Mouse (Mus musculus) layer of hippocampus, adult 9-11 months (tissue): ENCODE data around the gene Inafm1.
"Not testable (repeated sequence)": the region's sequence is repeated elsewhere in the genome, so short reads cannot be mapped to it uniquely, and the experiment has no call there.

Experiments
- DNase-seq: peaks from one replicate; pipeline ENCODE4 v3.0.0; 2022

Inafm1 gene

GRCm38 (mm10) chr7:16261097-16261496 is 12.3 kb downstream of the Inafm1 start:
- DNase-seq: no peak

- DNase-seq: no peak
Observed at GRCm38 (mm10) chr7:16259110-16259590, 14.3 kb downstream of the Inafm1 start, which contains the start of gene C5ar1. Gene C5ar1, minus strand, starts transcription at chr7:16259540.

DNA sequence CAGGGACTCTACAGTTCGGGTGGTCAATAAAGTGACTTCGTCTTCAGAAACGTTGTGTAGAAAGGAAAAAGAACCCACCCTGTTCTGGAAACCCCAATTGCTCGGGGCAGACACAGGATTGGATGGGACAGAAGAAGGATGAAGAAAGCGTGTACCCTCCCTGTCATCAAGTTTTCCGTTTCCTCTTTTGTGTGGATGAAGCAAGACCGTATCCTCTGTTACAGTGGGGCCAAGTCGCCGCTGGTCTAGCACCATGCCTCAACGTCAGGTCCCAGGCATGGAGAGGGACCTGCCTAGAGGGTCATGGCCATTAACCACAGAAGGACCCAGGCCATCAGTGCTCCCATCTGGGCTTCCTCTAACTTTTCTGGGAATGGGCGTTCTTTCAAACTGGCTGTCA is 15.6 kb downstream of the Inafm1 start:
- peak; percentile 51 for DNase-seq

- not testable (repeated sequence) for DNase-seq
Observed at GRCm38 (mm10) chr7:16255963-16256362, 17.5 kb downstream of the Inafm1 start.

GRCm38 (mm10) chr7:16254195-16254594 is 19.2 kb downstream of the Inafm1 start:
- peak; percentile 57 for DNase-seq

DNA sequence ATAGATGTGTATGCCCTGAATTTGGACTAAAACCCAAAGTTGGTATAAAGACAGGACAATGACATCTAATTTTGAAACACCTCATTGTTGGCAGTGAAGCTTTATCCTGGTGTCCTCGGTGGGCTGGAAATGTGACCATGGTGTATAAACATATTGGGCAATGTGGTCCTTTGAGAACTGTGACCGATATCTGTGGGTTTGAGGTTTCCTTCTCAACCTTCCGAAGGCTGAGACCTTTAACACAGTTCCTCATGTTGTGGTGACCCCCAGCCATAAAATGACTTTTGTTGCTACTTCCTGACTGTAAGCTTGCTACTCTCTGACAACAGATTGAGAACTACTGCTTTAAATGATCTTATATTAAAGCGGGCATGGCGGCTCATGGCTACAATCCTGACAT is 22.7 kb downstream of the Inafm1 start:
- no peak for DNase-seq

GRCm38 (mm10) chr7:16245958-16246357 is 27.5 kb downstream of the Inafm1 start:
- no peak for DNase-seq

GRCm38 (mm10) chr7:16244067-16244466 is 29.4 kb downstream of the Inafm1 start, which contains the start of gene C5ar2:
Gene C5ar2, minus strand, starts transcription at chr7:16244154.
- DNase-seq: peak; percentile 75

- no peak for DNase-seq
Observed at GRCm38 (mm10) chr7:16242198-16242597, 31.2 kb downstream of the Inafm1 start.

DNA sequence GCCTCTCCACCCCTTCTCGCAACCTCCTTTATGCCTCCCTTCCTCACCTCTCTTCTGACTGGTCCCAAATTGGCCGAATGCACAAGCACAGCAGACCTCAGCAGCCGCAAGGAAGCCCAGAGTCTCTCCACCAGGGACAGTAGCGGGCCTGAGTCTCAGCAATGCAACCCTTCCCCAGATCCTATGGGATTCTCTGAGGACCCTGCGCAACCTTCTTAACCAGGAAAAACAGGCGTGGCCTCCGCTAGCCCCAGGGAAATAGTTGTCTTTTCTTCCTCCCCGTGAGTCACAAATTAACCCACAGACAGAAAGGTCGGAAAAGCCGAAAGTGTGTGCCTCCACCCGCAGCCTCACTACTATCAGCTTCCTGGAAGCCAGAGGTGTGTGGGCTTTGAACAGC is 31.6 kb downstream of the Inafm1 start:
- DNase-seq: no peak

DNA sequence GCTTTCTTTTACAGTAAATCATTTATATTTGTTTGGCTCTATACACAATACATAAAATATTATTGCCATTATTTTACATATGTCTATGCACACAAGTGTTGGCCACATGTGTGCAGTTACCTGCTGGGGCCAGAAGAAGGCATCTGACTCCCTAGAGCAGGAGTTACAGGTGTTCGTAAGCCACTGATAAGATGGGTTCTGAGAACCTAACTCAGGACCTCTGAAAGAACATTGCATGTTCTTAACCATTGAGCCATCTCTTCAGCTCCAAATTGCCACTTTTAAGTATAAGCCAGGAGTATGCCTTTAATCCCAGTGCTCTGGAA is 32.5 kb downstream of the Inafm1 start:
- no peak for DNase-seq

DNA sequence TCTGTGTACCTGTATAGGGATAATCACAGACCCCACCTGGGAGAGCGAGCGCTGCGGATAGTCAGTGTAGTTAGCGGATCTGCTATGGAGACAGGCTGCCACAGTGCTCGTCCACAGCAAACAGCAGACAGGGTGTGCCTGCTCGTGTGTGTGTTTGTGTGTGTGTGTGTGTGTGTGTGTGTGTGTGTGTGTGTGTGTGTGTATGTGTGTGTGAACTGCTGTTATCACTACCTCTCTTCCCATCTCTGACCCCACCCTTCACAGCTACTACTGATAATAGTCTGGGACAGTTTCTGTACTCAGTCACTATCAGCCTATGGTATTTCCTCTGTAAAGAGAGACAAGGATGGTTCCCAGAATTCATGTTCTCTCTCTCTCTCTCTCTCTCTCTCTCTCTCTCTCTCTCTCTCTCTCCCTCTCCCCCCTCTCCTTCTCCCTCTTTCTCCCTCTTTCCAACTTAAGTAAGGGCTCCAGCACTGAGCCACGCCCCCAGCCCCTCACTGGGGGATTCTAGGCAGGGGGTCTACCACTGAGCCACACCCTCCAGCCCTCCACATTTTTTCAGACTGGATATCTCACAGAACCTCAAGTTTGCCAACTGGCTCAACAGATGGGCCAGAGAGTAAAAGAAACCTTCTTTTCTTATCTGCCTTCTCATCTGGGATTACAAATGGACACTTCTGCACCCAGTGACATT is 33.0 kb downstream of the Inafm1 start:
- DNase-seq: no peak

DNA sequence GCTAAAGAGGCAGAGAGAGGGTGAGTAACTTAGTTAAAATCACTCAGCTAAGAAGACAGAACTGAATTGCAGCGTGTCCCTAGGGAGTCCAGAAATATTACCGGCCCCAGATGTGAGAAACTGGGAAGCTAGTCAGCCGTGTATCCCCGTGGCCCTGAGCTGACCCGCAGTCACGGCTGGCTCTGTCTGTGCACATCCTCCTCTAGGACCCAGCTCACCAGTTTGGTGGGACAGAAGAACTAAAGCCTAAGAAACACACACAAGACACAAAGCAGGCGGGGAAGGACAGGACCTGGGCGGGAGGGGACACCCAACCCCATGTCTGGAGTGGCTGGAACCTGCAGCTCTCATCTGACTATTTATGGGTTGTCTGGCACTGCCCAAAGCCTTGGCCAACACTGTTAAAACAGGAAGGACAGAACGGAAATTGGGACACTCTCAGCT is 33.8 kb downstream of the Inafm1 start:
- peak; percentile 71 for DNase-seq

- DNase-seq: no peak
Observed at GRCm38 (mm10) chr7:16229869-16230268, 43.5 kb downstream of the Inafm1 start.
